Mouse (Mus musculus) limb, embryonic 14.5 days (tissue): Measurements from ENCODE around the gene Nek8. TPM values are rescaled to one million over a fixed set of nuclear protein-coding genes. Genes with fewer than 3 reads are reported as not detected.

Experiments used
- ATAC-seq: fragments of 200-750 bp; cut with Nextera tagmentation; 2 replicates; pipeline ENCODE4 v1.8.0; 2017; ENCODE audit warnings: low read depth, moderate number of reproducible peaks, moderate TSS enrichment; ENCODE audit not compliant: low FRiP score
- DNase-seq: peaks from one replicate; pipeline ENCODE4 v3.0.0-alpha.2; 2015; ENCODE audit warnings: low spot score
- H3K27ac ChIP-seq: fragments of 300-500 bp; sonication (generic); replicated peaks from 2 replicates; pipeline ENCODE4 v1.5.1; 2014; ENCODE audit warnings: low read depth, mild to moderate bottlenecking, low read length, moderate library complexity, mixed read lengths
- H3K27me3 ChIP-seq: fragments of 300-500 bp; sonication (generic); 2 replicates; pipeline ENCODE4 v1.6.1; 2014; ENCODE audit warnings: low read length, mixed read lengths; ENCODE audit not compliant: control insufficient read depth, insufficient read depth
- H3K36me3 ChIP-seq: fragments of 300-500 bp; sonication (generic); 2 replicates; pipeline ENCODE4 v1.6.1; 2014; ENCODE audit warnings: mild to moderate bottlenecking, low read length, moderate library complexity, mixed read lengths; ENCODE audit not compliant: control insufficient read depth, insufficient read depth
- H3K4me1 ChIP-seq: fragments of 300-500 bp; sonication (generic); 2 replicates; pipeline ENCODE4 v1.6.1; 2014; ENCODE audit warnings: antibody characterized with exemption, low read length, mixed read lengths; ENCODE audit not compliant: control insufficient read depth, insufficient read depth
- H3K4me2 ChIP-seq: fragments of 300-500 bp; sonication (generic); replicated peaks from 2 replicates; pipeline ENCODE4 v1.6.1; 2014; ENCODE audit warnings: low read depth, mild to moderate bottlenecking, low read length, moderate library complexity; ENCODE audit not compliant: severe bottlenecking
- H3K4me3 ChIP-seq: fragments of 300-500 bp; sonication (generic); replicated peaks from 2 replicates; pipeline ENCODE4 v1.5.1; 2014; ENCODE audit warnings: low read length
- H3K9ac ChIP-seq: fragments of 300-500 bp; sonication (generic); 2 replicates; pipeline ENCODE4 v1.6.1; 2014; ENCODE audit warnings: mild to moderate bottlenecking, low read depth, low read length, moderate library complexity; ENCODE audit not compliant: severe bottlenecking
- H3K9me3 ChIP-seq: fragments of 300-500 bp; sonication (generic); 2 replicates; pipeline ENCODE4 v1.6.1; 2016; ENCODE audit warnings: low read length; ENCODE audit not compliant: control insufficient read depth
- POLR2A ChIP-seq: fragments of 200-500 bp; IDR thresholded peaks from 2 replicates; pipeline ENCODE4 v1.8.0; 2012; ENCODE audit warnings: inconsistent platforms, mild to moderate bottlenecking, moderate library complexity, borderline replicate concordance; ENCODE audit not compliant: insufficient read depth, insufficient read length; ENCODE audit errors: extremely low read depth
- WGBS: fragments of 180-500 bp; shearing (Covaris S2); extraction: QIAGEN DNeasy Blood & Tissue Kit; methylation state at CpG from one replicate; pipeline ENCODE4 v1.1.7; 2014; 5-methylcytosine and 5-hydroxymethylcytosine counted together
- polyA plus RNA-seq, 2 experiments: library from polyadenylated mRNA; depleted of rRNA in 1 of 2; stranded (reverse) in 1 of 2; unstranded in 1 of 2; fragments of >200 nt; fragmentation: Nextera tagmentation in 1 of 2; extraction: Ambion mirVana in 1 of 2; gene quantifications; 2 replicates each; pipeline versions ENCODE4 v1.2.1 to v1.2.3; 2012 to 2014

Gene Nek8
- polyA plus RNA-seq, 2 experiments: 11.9 to 38.3 TPM

GRCm38 (mm10) chr11:78182961-78183844 lies 6.7 kb upstream of the Nek8 start, which contains the start of gene Rpl23a:
Gene Rpl23a, minus strand, starts transcription at chr11:78183584.
- H3K36me3 ChIP-seq: peaks cover 31% of the 10 kb centered on the region
- DNase-seq (peak; percentile 99), ATAC-seq (peak; percentile 89)
- peak within 1 kb of the TSS; percentile 75 for H3K4me2 ChIP-seq
- peak within 1 kb of the TSS; percentile 87 for H3K9ac ChIP-seq
- no peaks in the 10 kb centered on the region for H3K27me3 ChIP-seq
- no peaks in the 10 kb centered on the region for H3K9me3 ChIP-seq
- peak within 1 kb of the TSS; percentile 83 for H3K4me3 ChIP-seq
- peak; percentile 94; the same call in 1 of the 2 replicates for TF ChIP-seq POLR2A
- peak within 1 kb of the TSS; percentile 89 for H3K27ac ChIP-seq
- peaks cover 30% of the 10 kb centered on the region for H3K4me1 ChIP-seq
- under 1% methylated on average over 38 of the region's 38 CpGs for WGBS

GRCm38 (mm10) chr11:78182450-78182849 lies 6.0 kb upstream of the Nek8 start:
- DNase-seq (no peak), ATAC-seq (no peak)
- no peaks in the 10 kb centered on the region for H3K9me3 ChIP-seq
- peak overlapping the region; percentile 83 for H3K4me3 ChIP-seq
- peaks cover 32% of the 10 kb centered on the region for H3K4me1 ChIP-seq
- H3K27me3 ChIP-seq: no peaks in the 10 kb centered on the region
- peaks cover 31% of the 10 kb centered on the region for H3K36me3 ChIP-seq
- no peak overlapping the region for H3K27ac ChIP-seq
- H3K9ac ChIP-seq: peak overlapping the region; percentile 87
- WGBS: 9% methylated on average over 7 of the region's 7 CpGs
- TF ChIP-seq POLR2A: no peak
- peak overlapping the region; percentile 75 for H3K4me2 ChIP-seq

DNA sequence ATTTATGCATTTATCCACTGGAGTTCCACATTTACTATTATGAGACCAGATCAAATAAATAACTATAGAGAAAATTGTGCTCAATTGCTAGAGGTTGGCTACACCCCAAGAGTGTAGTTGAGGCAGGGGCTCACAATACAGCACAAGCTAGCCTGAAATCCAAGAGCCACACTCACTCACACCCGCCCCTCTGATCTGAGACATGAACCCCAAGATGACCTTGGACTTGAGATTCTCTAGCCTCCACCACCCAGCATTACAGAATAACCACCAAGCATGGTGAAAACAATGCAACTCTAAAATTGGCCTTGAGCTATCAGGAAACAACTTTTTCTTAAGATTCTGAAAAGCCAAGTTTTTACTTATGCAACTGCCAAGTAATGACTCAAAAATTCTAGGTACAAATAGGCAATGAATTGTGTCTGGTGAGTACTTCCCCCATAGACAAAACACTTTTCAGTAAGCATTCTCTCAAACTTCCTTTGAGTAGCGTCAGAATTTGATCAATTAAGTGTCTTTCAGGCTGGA lies 5.4 kb upstream of the Nek8 start:
- H3K4me3 ChIP-seq: peak overlapping the region; percentile 83

GRCm38 (mm10) chr11:78180081-78180761 lies 3.7 kb upstream of the Nek8 start:
- Histone ChIP-seq H3K27me3 (no peaks in the 10 kb centered on the region), H3K27ac (no peak overlapping the region), H3K9ac (no peak overlapping the region), H3K9me3 (no peaks in the 10 kb centered on the region), H3K36me3 (peaks cover 31% of the 10 kb centered on the region), H3K4me1 (peaks cover 39% of the 10 kb centered on the region), H3K4me2 (no peak overlapping the region), H3K4me3 (no peak overlapping the region)
- ATAC-seq (no peak), DNase-seq (no peak)
- TF ChIP-seq POLR2A: no peak
- 76% methylated on average over 6 of the region's 6 CpGs for WGBS

More for the DNA sequence above, 5.4 kb upstream of the Nek8 start:
- no peak for ATAC-seq
- whole genome bisulfite sequencing: 48% methylated on average over 2 of the region's 2 CpGs
- DNase-seq: no peak
- Histone ChIP-seq H3K9me3 (no peaks in the 10 kb centered on the region), H3K27ac (no peak overlapping the region), H3K4me1 (peaks cover 34% of the 10 kb centered on the region), H3K9ac (peak overlapping the region; percentile 87), H3K27me3 (no peaks in the 10 kb centered on the region), H3K36me3 (peaks cover 31% of the 10 kb centered on the region), H3K4me2 (peak overlapping the region; percentile 75)
- TF ChIP-seq POLR2A: no peak

DNA sequence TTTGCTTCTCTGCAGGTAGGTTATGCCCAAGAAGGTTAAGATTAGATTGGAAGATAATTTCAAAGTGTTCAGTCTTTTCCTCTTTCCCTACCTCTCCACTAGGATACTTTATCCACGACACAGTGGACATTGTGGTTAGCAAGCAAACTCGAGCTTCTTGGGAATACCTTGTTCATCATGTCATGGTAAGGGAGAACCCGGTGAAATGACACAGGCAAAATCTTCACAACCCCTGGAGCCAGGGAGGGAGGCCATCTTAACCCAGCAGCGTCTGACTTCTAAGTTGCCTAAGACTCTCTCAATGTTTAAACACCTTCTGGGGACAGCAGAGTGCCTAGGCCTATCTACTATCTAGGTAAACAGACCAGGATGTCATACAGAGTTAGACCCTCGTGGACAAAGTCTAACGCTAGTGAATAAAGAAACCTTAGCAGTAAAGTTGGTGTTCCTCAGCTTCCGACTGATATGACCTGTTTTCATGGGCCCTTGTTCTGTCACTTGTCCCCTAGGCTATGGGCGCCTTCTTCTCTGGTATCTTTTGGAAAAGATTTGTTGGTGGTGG lies 3.0 kb upstream of the Nek8 start:
- Histone ChIP-seq H3K36me3 (peaks cover 31% of the 10 kb centered on the region), H3K4me1 (peaks cover 39% of the 10 kb centered on the region), H3K9ac (no peak overlapping the region; the same call in 1 of the 2 replicates), H3K27ac (peak overlapping the region; percentile 94), H3K9me3 (no peaks in the 10 kb centered on the region), H3K4me3 (peak overlapping the region; percentile 46), H3K4me2 (peak overlapping the region; percentile 97), H3K27me3 (no peaks in the 10 kb centered on the region)
- no peak for TF ChIP-seq POLR2A
- DNase-seq (no peak), ATAC-seq (no peak)
- 27% methylated on average over 8 of the region's 8 CpGs for WGBS
